Mouse (Mus musculus) kidney, postnatal 36 days (tissue): ENCODE measurements around the gene Il20rb.
A peak's percentile ranks its signal among the peaks of the same experiment; 100 is the strongest.

Source experiments
- DNase-seq, 2 experiments: peaks; one replicate each; pipeline ENCODE4 v3.0.0; 2021 to 2022; ENCODE audit warnings: mixed read lengths in 2 of 2

Gene Il20rb

GRCm38 (mm10) chr9:100486431-100486830 lies at the start of gene Il20rb:
Gene Il20rb, minus strand, starts transcription at chr9:100486788.
- no peak for DNase-seq

- DNase-seq: no peak
Measured at GRCm38 (mm10) chr9:100535618-100536262, 49.2 kb upstream of the Il20rb start.

GRCm38 (mm10) chr9:100534686-100535085 lies 48.1 kb upstream of the Il20rb start:
- no peak for DNase-seq

- no peak for DNase-seq
Measured at GRCm38 (mm10) chr9:100532847-100533505, 46.4 kb upstream of the Il20rb start.

GRCm38 (mm10) chr9:100531296-100531695 lies 44.7 kb upstream of the Il20rb start:
- no peak for DNase-seq

- no peak for DNase-seq
Measured at GRCm38 (mm10) chr9:100525225-100525624, 38.6 kb upstream of the Il20rb start.

- no peak for DNase-seq
Measured at GRCm38 (mm10) chr9:100522029-100522428, 35.4 kb upstream of the Il20rb start.

GRCm38 (mm10) chr9:100520586-100520985 lies 34.0 kb upstream of the Il20rb start:
- peak; percentile 74 to 81 for DNase-seq

GRCm38 (mm10) chr9:100520012-100520411 lies 33.4 kb upstream of the Il20rb start:
- peak; percentile 12 to 39 for DNase-seq

- peak in 1 of 2 experiments; percentile 47 for DNase-seq
Measured at GRCm38 (mm10) chr9:100507581-100507980, 21.0 kb upstream of the Il20rb start.

- peak; percentile 70 to 80 for DNase-seq
Measured at GRCm38 (mm10) chr9:100506652-100507051, 20.1 kb upstream of the Il20rb start.

- DNase-seq: no peak
Measured at GRCm38 (mm10) chr9:100505498-100505897, 18.9 kb upstream of the Il20rb start.

GRCm38 (mm10) chr9:100493611-100494261 lies 7.1 kb upstream of the Il20rb start:
- peak in 1 of 2 experiments; percentile 20 for DNase-seq

GRCm38 (mm10) chr9:100491424-100491823 lies 4.8 kb upstream of the Il20rb start:
- DNase-seq: no peak

GRCm38 (mm10) chr9:100488969-100489368 lies 2.4 kb upstream of the Il20rb start:
- no peak for DNase-seq

- DNase-seq: peak in 1 of 2 experiments; percentile 32
Measured at GRCm38 (mm10) chr9:100488056-100488713, 1.6 kb upstream of the Il20rb start.

GRCm38 (mm10) chr9:100483318-100483717 lies 3.3 kb downstream of the Il20rb start:
- DNase-seq: no peak

GRCm38 (mm10) chr9:100481626-100482025 lies 5.0 kb downstream of the Il20rb start:
- no peak for DNase-seq

- peak; percentile 28 to 29 for DNase-seq
Measured at GRCm38 (mm10) chr9:100474056-100474455, 12.5 kb downstream of the Il20rb start.

GRCm38 (mm10) chr9:100473361-100473760 lies 13.2 kb downstream of the Il20rb start:
- no peak for DNase-seq

GRCm38 (mm10) chr9:100472931-100473330 lies 13.7 kb downstream of the Il20rb start:
- no peak for DNase-seq

- DNase-seq: no peak
Measured at GRCm38 (mm10) chr9:100471605-100471953, 15.0 kb downstream of the Il20rb start.

- peak; percentile 63 to 73 for DNase-seq
Measured at GRCm38 (mm10) chr9:100470936-100471604, 15.5 kb downstream of the Il20rb start.
